Mouse (Mus musculus) heart, embryonic 10.5 days (tissue): ENCODE measurements around the gene Tmem132e. TPM values are rescaled to one million over a fixed set of nuclear protein-coding genes. Genes with fewer than 3 reads are reported as not detected.

Source experiments
- DNase-seq: peaks from one replicate; pipeline ENCODE4 v3.0.0-alpha.2; 2017; ENCODE audit warnings: low spot score
- H3K27ac ChIP-seq: fragments of 300-500 bp; sonication (generic); 2 replicates; pipeline ENCODE4 v1.5.1; 2016; ENCODE audit warnings: mild to moderate bottlenecking
- H3K27me3 ChIP-seq: fragments of 300-500 bp; sonication (generic); 2 replicates; pipeline ENCODE4 v1.6.1; 2016; ENCODE audit warnings: mild to moderate bottlenecking; ENCODE audit not compliant: poor library complexity, insufficient read depth, severe bottlenecking
- H3K36me3 ChIP-seq: fragments of 300-500 bp; sonication (generic); 2 replicates; pipeline ENCODE4 v1.6.1; 2016; ENCODE audit warnings: mild to moderate bottlenecking, moderate library complexity
- H3K4me1 ChIP-seq: fragments of 300-500 bp; sonication (generic); 2 replicates; pipeline ENCODE4 v1.6.1; 2016; ENCODE audit warnings: mild to moderate bottlenecking
- H3K4me3 ChIP-seq: fragments of 300-500 bp; sonication (generic); 2 replicates; pipeline ENCODE4 v1.5.1; 2016; ENCODE audit warnings: mild to moderate bottlenecking, moderate library complexity
- H3K9me3 ChIP-seq: fragments of 300-500 bp; sonication (generic); 2 replicates; pipeline ENCODE4 v1.6.1; 2016; ENCODE audit warnings: mild to moderate bottlenecking, moderate library complexity
- WGBS: fragments of 180-500 bp; shearing (Covaris S2); methylation state at CpG from one replicate; pipeline ENCODE4 v1.1.7; 2016; 5-methylcytosine and 5-hydroxymethylcytosine counted together
- polyA plus RNA-seq: library from polyadenylated mRNA; unstranded; fragments of >200 nt; fragmentation: Nextera tagmentation; extraction: Ambion mirVana; gene quantifications from 2 replicates; pipeline ENCODE4 v1.2.1, GENCODE M21; 2016

The Tmem132e gene
- 0.14 and 0.94 TPM in 2 replicates for polyA plus RNA-seq

- no peak for DNase-seq
- peaks cover 100% of the 10 kb centered on the region for H3K27me3 ChIP-seq
- H3K27ac ChIP-seq, result peak within 1 kb of the TSS; percentile 17
- H3K4me3 ChIP-seq, result peak within 1 kb of the TSS; percentile 71
- no peaks in the 10 kb centered on the region for H3K9me3 ChIP-seq
- WGBS, result under 1% methylated on average over 84 of the region's 88 CpGs
- H3K4me1 ChIP-seq, result peaks cover 34% of the 10 kb centered on the region
- H3K36me3 ChIP-seq, result no peaks in the 10 kb centered on the region
These were observed at the start of gene Tmem132e for GRCm38 (mm10) chr11:82388371-82389313. TSS of gene Tmem132e (plus strand) at chr11:82388900.

- DNase-seq, result peak; percentile 83
- H3K4me1 ChIP-seq, result peaks cover 19% of the 10 kb centered on the region
- peak overlapping the region; percentile 31; the same call in 1 of the 2 replicates for H3K27ac ChIP-seq
These were observed 48.7 kb upstream of the Tmem132e start for GRCm38 (mm10) chr11:82339921-82340401.

GRCm38 (mm10) chr11:82340416-82340815 is 48.3 kb upstream of the Tmem132e start:
- Histone ChIP-seq H3K27ac (peak overlapping the region; percentile 31; the same call in 1 of the 2 replicates), H3K9me3 (no peaks in the 10 kb centered on the region), H3K36me3 (no peaks in the 10 kb centered on the region), H3K4me3 (no peak overlapping the region), H3K4me1 (peaks cover 19% of the 10 kb centered on the region), H3K27me3 (0 out of 2 replicates have a peak, but pooled peaks cover 4% of the 10 kb centered on the region)
- no peak for DNase-seq
- WGBS, result 38% methylated on average over 6 of the region's 6 CpGs

More at GRCm38 (mm10) chr11:82339921-82340401, 48.7 kb upstream of the Tmem132e start:
- 11% methylated on average over 7 of the region's 7 CpGs for WGBS
- Histone ChIP-seq H3K4me3 (no peak overlapping the region), H3K9me3 (no peaks in the 10 kb centered on the region), H3K36me3 (no peaks in the 10 kb centered on the region), H3K27me3 (0 out of 2 replicates have a peak, but pooled peaks cover 4% of the 10 kb centered on the region)

GRCm38 (mm10) chr11:82340900-82341299 is 47.8 kb upstream of the Tmem132e start:
- Histone ChIP-seq H3K27ac (0 out of 2 replicates have a peak overlapping the region, but pooled peaks have one; percentile 31), H3K27me3 (0 out of 2 replicates have a peak, but pooled peaks cover 4% of the 10 kb centered on the region), H3K4me3 (no peak overlapping the region), H3K4me1 (peaks cover 24% of the 10 kb centered on the region), H3K9me3 (no peaks in the 10 kb centered on the region), H3K36me3 (no peaks in the 10 kb centered on the region)
- WGBS, result 44% methylated on average over 2 of the region's 2 CpGs
- DNase-seq, result no peak

GRCm38 (mm10) chr11:82351039-82351438 is 37.7 kb upstream of the Tmem132e start:
- no peak for DNase-seq
- Histone ChIP-seq H3K27ac (no peak overlapping the region), H3K4me3 (no peak overlapping the region), H3K27me3 (0 out of 2 replicates have a peak, but pooled peaks cover 4% of the 10 kb centered on the region), H3K9me3 (no peaks in the 10 kb centered on the region), H3K4me1 (peaks cover 6% of the 10 kb centered on the region; the same call in 1 of the 2 replicates), H3K36me3 (no peaks in the 10 kb centered on the region)
- 75% methylated on average over 10 of the region's 10 CpGs for WGBS

- Histone ChIP-seq H3K27ac (no peak overlapping the region), H3K27me3 (0 out of 2 replicates have a peak, but pooled peaks cover 7% of the 10 kb centered on the region), H3K4me1 (no peaks in the 10 kb centered on the region), H3K4me3 (no peak overlapping the region), H3K9me3 (no peaks in the 10 kb centered on the region), H3K36me3 (no peaks in the 10 kb centered on the region)
- WGBS, result 85% methylated on average over 11 of the region's 11 CpGs
- no peak for DNase-seq
These were observed 18.5 kb upstream of the Tmem132e start for GRCm38 (mm10) chr11:82370151-82370550.

GRCm38 (mm10) chr11:82371577-82371976 is 17.1 kb upstream of the Tmem132e start:
- Histone ChIP-seq H3K9me3 (no peaks in the 10 kb centered on the region), H3K4me3 (no peak overlapping the region), H3K27ac (no peak overlapping the region), H3K4me1 (no peaks in the 10 kb centered on the region), H3K27me3 (0 out of 2 replicates have a peak, but pooled peaks cover 4% of the 10 kb centered on the region), H3K36me3 (no peaks in the 10 kb centered on the region)
- no peak for DNase-seq
- 71% methylated on average over 4 of the region's 4 CpGs for WGBS

- Histone ChIP-seq H3K9me3 (no peaks in the 10 kb centered on the region), H3K4me3 (no peak overlapping the region), H3K27ac (no peak overlapping the region), H3K4me1 (no peaks in the 10 kb centered on the region), H3K27me3 (peaks cover 59% of the 10 kb centered on the region), H3K36me3 (no peaks in the 10 kb centered on the region)
- WGBS, result 66% methylated on average over 3 of the region's 3 CpGs
- no peak for DNase-seq
These were observed 8.0 kb upstream of the Tmem132e start for GRCm38 (mm10) chr11:82380606-82381202.

- peaks cover 96% of the 10 kb centered on the region for H3K27me3 ChIP-seq
- no peak overlapping the region for H3K27ac ChIP-seq
- WGBS, result under 1% methylated on average over 50 of the region's 51 CpGs
- H3K4me3 ChIP-seq, result peak overlapping the region; percentile 71
- no peak for DNase-seq
- H3K36me3 ChIP-seq, result no peaks in the 10 kb centered on the region
- H3K9me3 ChIP-seq, result no peaks in the 10 kb centered on the region
- peaks cover 34% of the 10 kb centered on the region for H3K4me1 ChIP-seq
These were observed 1.6 kb upstream of the Tmem132e start for GRCm38 (mm10) chr11:82386970-82387540.

- Histone ChIP-seq H3K36me3 (no peaks in the 10 kb centered on the region), H3K27me3 (peaks cover 99% of the 10 kb centered on the region), H3K4me3 (peak overlapping the region; percentile 71), H3K4me1 (peaks cover 34% of the 10 kb centered on the region), H3K27ac (no peak overlapping the region), H3K9me3 (no peaks in the 10 kb centered on the region)
- no peak for DNase-seq
- WGBS, result under 1% methylated on average over 47 of the region's 47 CpGs
These were observed 874 bp upstream of the Tmem132e start for GRCm38 (mm10) chr11:82387711-82388341.

- H3K9me3 ChIP-seq, result no peaks in the 10 kb centered on the region
- H3K4me1 ChIP-seq, result peaks cover 34% of the 10 kb centered on the region
- peaks cover 97% of the 10 kb centered on the region for H3K27me3 ChIP-seq
- WGBS, result 2% methylated on average over 69 of the region's 69 CpGs
- peak overlapping the region; percentile 71 for H3K4me3 ChIP-seq
- DNase-seq, result no peak
- H3K36me3 ChIP-seq, result no peaks in the 10 kb centered on the region
- H3K27ac ChIP-seq, result peak overlapping the region; percentile 17
These were observed 944 bp downstream of the Tmem132e start for GRCm38 (mm10) chr11:82389396-82390291.
